Mouse (Mus musculus): Measurements from ENCODE around the gene Pigz.

Pigz gene

GRCm38 (mm10) chr16:31993946-31994345 lies 60.3 kb downstream of the Pigz start:
- in situ Hi-C loops (cut with MboI, MseI): no loop called here
